Comparison of ENCODE assay signal across 9 mouse cellular contexts in the genomic region with DNA sequence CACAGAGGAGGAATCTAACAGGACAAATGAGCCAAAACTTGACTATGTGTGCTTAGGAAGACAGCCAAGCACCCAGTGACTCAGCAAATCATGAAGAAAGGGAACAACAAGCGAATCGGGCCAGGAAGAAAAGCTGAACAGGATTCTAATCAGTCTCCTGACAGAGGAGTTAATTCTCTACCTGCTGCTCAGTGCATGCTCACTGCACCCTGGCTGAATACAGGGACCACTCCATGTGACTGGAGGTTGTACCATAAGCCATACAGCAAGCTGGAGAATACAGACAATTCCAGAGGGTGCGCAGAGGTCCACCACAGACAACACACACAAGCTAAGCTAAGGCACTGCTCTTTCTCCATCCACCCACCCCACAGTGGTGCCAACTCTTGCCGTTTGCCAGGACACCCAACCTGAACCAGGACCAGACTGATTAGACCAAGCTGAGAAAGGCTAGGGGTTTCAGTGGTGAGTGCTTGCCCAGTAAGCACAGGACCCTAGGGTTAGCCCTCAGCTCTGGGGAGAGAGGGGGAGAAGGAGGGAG. TPM values are rescaled to one million over a fixed set of nuclear protein-coding genes. Genes with fewer than 3 reads are reported as not detected.
DNase-seq lines count a peak whose midpoint lies in the region; ATAC-seq and TF ChIP-seq lines count a peak whose summit lies in the region.
"Had no signal": no experiment of that assay in that cellular context is flagged by ENCODE, and none has a peak within 500 bp of the region (broad histone marks: within the 10 kb centered on the region; RNA-seq: fewer than 3 reads in every experiment).

No protein-coding gene starts in this region.

- H3K4me2 ChIP-seq in hindbrain, postnatal 0 days (ENCODE audit: low read depth, low read length) = no peak overlapping the region; the same call in 1 of the 2 replicates
- H3K4me2 ChIP-seq in hindbrain, embryonic 16.5 days (ENCODE audit: low read length) = no peak overlapping the region; the same call in 1 of the 2 replicates
- H3K4me2 ChIP-seq: limb, embryonic 12.5 days had no signal

- peak; percentile 58 for DNase-seq in hindbrain, postnatal 0 days (ENCODE audit: low spot score)
- DNase-seq in adipocyte (ENCODE audit: low spot score) = peak; percentile 96
- peak; percentile 83 for DNase-seq in gonadal fat pad, adult 2 months (ENCODE audit: low read depth)
- DNase-seq in layer of hippocampus, adult 8-10 months (ENCODE audit: low spot score in 2 of 2) = peak; percentile 71 to 74
- DNase-seq in retina, embryonic 14.5 days (ENCODE audit: low spot score) = no peak
- DNase-seq in cerebellum, adult 11-12 months = no peak

- peaks cover 13% of the 10 kb centered on the region for H3K4me1 ChIP-seq in hindbrain, postnatal 0 days (ENCODE audit: insufficient read depth, low read length)
- H3K4me1 ChIP-seq in hindbrain, embryonic 16.5 days (ENCODE audit: control insufficient read depth, insufficient read depth, low read depth, low read length) = peaks cover 13% of the 10 kb centered on the region

- H3K9ac ChIP-seq in hindbrain, postnatal 0 days (replicated peaks; ENCODE audit: low read length) = no peak overlapping the region
- H3K9ac ChIP-seq in hindbrain, embryonic 16.5 days (ENCODE audit: low read depth, low read length) = no peak overlapping the region
- H3K9ac ChIP-seq: limb, embryonic 12.5 days had no signal

- no peaks in the 10 kb centered on the region; the same call in 1 of the 2 replicates for H3K79me2 ChIP-seq in macrophage (ENCODE audit: inconsistent target)

- peak overlapping the region; percentile 45; the same call in 1 of the 2 replicates for H3K27ac ChIP-seq in hindbrain, postnatal 0 days
- no peak overlapping the region; the same call in 1 of the 2 replicates for H3K27ac ChIP-seq in hindbrain, embryonic 16.5 days (ENCODE audit: low read depth, low read length)
- H3K27ac ChIP-seq in macrophage = peak overlapping the region; percentile 69
- H3K27ac ChIP-seq: limb, embryonic 12.5 days had no signal

- no peak for ATAC-seq in hindbrain, postnatal 0 days
- ATAC-seq in hindbrain, embryonic 16.5 days = no peak

- no peak overlapping the region for H3K4me3 ChIP-seq in hindbrain, postnatal 0 days (ENCODE audit: low read length)
- no peak overlapping the region for H3K4me3 ChIP-seq in hindbrain, embryonic 16.5 days (ENCODE audit: low read length)
- no peak overlapping the region for H3K4me3 ChIP-seq in macrophage (ENCODE audit: inconsistent target)
- H3K4me3 ChIP-seq: limb, embryonic 12.5 days had no signal

- H3K27me3 ChIP-seq in hindbrain, postnatal 0 days (ENCODE audit: insufficient read depth, low read length) = no peaks in the 10 kb centered on the region
- no peaks in the 10 kb centered on the region for H3K27me3 ChIP-seq in hindbrain, embryonic 16.5 days (replicated peaks; ENCODE audit: control insufficient read depth, insufficient read depth, low read length)
- H3K27me3 ChIP-seq: limb, embryonic 12.5 days had no signal

- WGBS in hindbrain, postnatal 0 days = 64% methylated on average over 4 of the region's 4 CpGs
- WGBS in hindbrain, embryonic 16.5 days = 67% methylated on average over 4 of the region's 4 CpGs
- 21% methylated on average over 4 of the region's 4 CpGs for WGBS in macrophage (ENCODE audit: missing documents)

- no peaks in the 10 kb centered on the region for H3K36me3 ChIP-seq in hindbrain, postnatal 0 days (ENCODE audit: insufficient read depth, low read length)
- no peaks in the 10 kb centered on the region for H3K36me3 ChIP-seq in hindbrain, embryonic 16.5 days (ENCODE audit: control insufficient read depth, insufficient read depth, low read length)
- H3K36me3 ChIP-seq in macrophage (ENCODE audit: inconsistent target) = no peaks in the 10 kb centered on the region
- H3K36me3 ChIP-seq: limb, embryonic 12.5 days had no signal

- H3K9me3 ChIP-seq in hindbrain, postnatal 0 days (ENCODE audit: low read length) = no peaks in the 10 kb centered on the region
- H3K9me3 ChIP-seq in hindbrain, embryonic 16.5 days (ENCODE audit: control insufficient read depth, low read length) = no peaks in the 10 kb centered on the region
- H3K9me3 ChIP-seq: limb, embryonic 12.5 days had no signal

- no peak for TF ChIP-seq CTCF in hindbrain, postnatal 0 days (IDR thresholded peaks at IDR 0.05; ENCODE audit: low read depth)

RNA-seq across cellular contexts. Expression of gene Gstm1, which starts 4.4 kb away (rescaled TPM):
- 161 and 174 TPM in 2 replicates for total RNA-seq in hindbrain, postnatal 0 days (2014; rRNA removed)
- 429 and 453 TPM in 2 replicates for polyA plus RNA-seq in hindbrain, postnatal 0 days (2015; fragmentation: Nextera tagmentation; extraction: Ambion mirVana)
- 169 and 263 TPM in 2 replicates for polyA plus RNA-seq in hindbrain, embryonic 16.5 days (2015; fragmentation: Nextera tagmentation; extraction: Ambion mirVana)
- 1,084 and 1,330 TPM in 2 replicates for polyA plus RNA-seq in gonadal fat pad, adult 2 months (2012; rRNA removed)
- total RNA-seq in layer of hippocampus, adult 8-10 months (2022) = 100 to 1,000 TPM; 329 to 421 (median 351) TPM
- total RNA-seq in macrophage (2018; cell fraction: chromatin; rRNA removed) = 100 to 1,000 TPM in 2 of 26 experiments, 10 to 100 TPM in 24; 10.9 to 109 (median 29.8) TPM
- 100 to 1,000 TPM; 178 to 448 (median 339) TPM for total RNA-seq in macrophage (2018; cell fraction: cytosol; rRNA removed)
- total RNA-seq in macrophage (2018; cell fraction: nucleus; rRNA removed) = 100 to 1,000 TPM in 8 of 26 experiments, 10 to 100 TPM in 18; 37.5 to 185 (median 74.8) TPM
- 150 to 391 TPM (median 384 TPM) in 3 replicates for polyA plus RNA-seq in macrophage (2018)

RNA-seq across cellular contexts. Expression of gene Gstm2, which starts 27.1 kb away (rescaled TPM):
- total RNA-seq in hindbrain, postnatal 0 days (2014; rRNA removed) = 5.3 and 6.1 TPM in 2 replicates
- 18.7 and 20.0 TPM in 2 replicates for polyA plus RNA-seq in hindbrain, postnatal 0 days (2015; fragmentation: Nextera tagmentation; extraction: Ambion mirVana)
- polyA plus RNA-seq in hindbrain, embryonic 16.5 days (2015; fragmentation: Nextera tagmentation; extraction: Ambion mirVana) = 11.1 and 11.8 TPM in 2 replicates
- 925 and 961 TPM in 2 replicates for polyA plus RNA-seq in gonadal fat pad, adult 2 months (2012; rRNA removed)
- 1 to 10 TPM; 3.1 to 5.0 (median 4.0) TPM for total RNA-seq in layer of hippocampus, adult 8-10 months (2022)
- 10 to 100 TPM in 1 of 26 experiments, 1 to 10 TPM in 12, under 1 TPM in 6, not detected in 7; 0.78 to 10.9 (median 1.7) TPM for total RNA-seq in macrophage (2018; cell fraction: chromatin; rRNA removed)
- 1 to 10 TPM; 2.1 to 6.9 (median 3.3) TPM for total RNA-seq in macrophage (2018; cell fraction: cytosol; rRNA removed)
- 1 to 10 TPM in 14 of 26 experiments, under 1 TPM in 7, not detected in 5; 0.40 to 4.0 (median 1.4) TPM for total RNA-seq in macrophage (2018; cell fraction: nucleus; rRNA removed)
- 5.8 to 12.2 TPM (median 10.0 TPM) in 3 replicates for polyA plus RNA-seq in macrophage (2018)

RNA-seq across cellular contexts. Expression of gene Gstm4, which starts 31.3 kb away (rescaled TPM):
- 6.7 and 6.9 TPM in 2 replicates for total RNA-seq in hindbrain, postnatal 0 days (2014; rRNA removed)
- 22.5 and 23.0 TPM in 2 replicates for polyA plus RNA-seq in hindbrain, postnatal 0 days (2015; fragmentation: Nextera tagmentation; extraction: Ambion mirVana)
- 20.1 and 22.9 TPM in 2 replicates for polyA plus RNA-seq in hindbrain, embryonic 16.5 days (2015; fragmentation: Nextera tagmentation; extraction: Ambion mirVana)
- 55.6 and 65.3 TPM in 2 replicates for polyA plus RNA-seq in gonadal fat pad, adult 2 months (2012; rRNA removed)
- total RNA-seq in layer of hippocampus, adult 8-10 months (2022) = 10 to 100 TPM; 11.1 to 14.4 (median 13.4) TPM
- 1 to 10 TPM in 23 of 26 experiments, under 1 TPM in 3; 0.41 to 9.7 (median 3.6) TPM for total RNA-seq in macrophage (2018; cell fraction: chromatin; rRNA removed)
- 10 to 100 TPM; 11.5 to 20.9 (median 17.0) TPM for total RNA-seq in macrophage (2018; cell fraction: cytosol; rRNA removed)
- 10 to 100 TPM in 10 of 26 experiments, 1 to 10 TPM in 16; 1.9 to 13.9 (median 8.5) TPM for total RNA-seq in macrophage (2018; cell fraction: nucleus; rRNA removed)
- 10.1 to 17.6 TPM (median 15.1 TPM) in 3 replicates for polyA plus RNA-seq in macrophage (2018)

RNA-seq across cellular contexts. Expression of gene Gstm3, which starts 44.3 kb away (rescaled TPM):
- not detected in 2 replicates for total RNA-seq in hindbrain, postnatal 0 days (2014; rRNA removed)
- 0.15 TPM in 1 of 2 replicates, not detected in the other for polyA plus RNA-seq in hindbrain, postnatal 0 days (2015; fragmentation: Nextera tagmentation; extraction: Ambion mirVana)
- not detected in 2 replicates for polyA plus RNA-seq in hindbrain, embryonic 16.5 days (2015; fragmentation: Nextera tagmentation; extraction: Ambion mirVana)
- polyA plus RNA-seq in gonadal fat pad, adult 2 months (2012; rRNA removed) = 0.26 and 0.86 TPM in 2 replicates
- total RNA-seq in layer of hippocampus, adult 8-10 months (2022) = not detected
- not detected for total RNA-seq in macrophage (2018; cell fraction: chromatin; rRNA removed)
- total RNA-seq in macrophage (2018; cell fraction: cytosol; rRNA removed) = not detected
- not detected for total RNA-seq in macrophage (2018; cell fraction: nucleus; rRNA removed)
- not detected in 3 replicates for polyA plus RNA-seq in macrophage (2018)
- polyA plus RNA-seq: limb, embryonic 12.5 days had no signal

Comparison
In these comparisons a context has a peak if more than half of its experiments do, and no peak if none do; other contexts are left out.
1. DNase-seq: peak in hindbrain, postnatal 0 days (single experiment), adipocyte (single experiment), gonadal fat pad, adult 2 months (single experiment) and layer of hippocampus, adult 8-10 months (2 of 2); none in retina, embryonic 14.5 days (single experiment) and cerebellum, adult 11-12 months (single experiment).
2. RNA of gene Gstm2, which starts 27.1 kb away (polyA plus RNA-seq): 925 to 961 TPM in gonadal fat pad, adult 2 months; 18.7 to 20.0 TPM in hindbrain, postnatal 0 days, 5.8 to 12.2 TPM in macrophage and 11.1 to 11.8 TPM in hindbrain, embryonic 16.5 days; every median in the first group is over 10 times any median in the second.